Mouse (Mus musculus) mesoderm, embryonic 11.5 days (tissue): ENCODE data around the gene Nfkbid.

Experiments
- DNase-seq: peaks from one replicate; pipeline ENCODE4 v3.0.0-alpha.2; 2012; ENCODE audit warnings: low read depth, low spot score

Nfkbid gene

DNA sequence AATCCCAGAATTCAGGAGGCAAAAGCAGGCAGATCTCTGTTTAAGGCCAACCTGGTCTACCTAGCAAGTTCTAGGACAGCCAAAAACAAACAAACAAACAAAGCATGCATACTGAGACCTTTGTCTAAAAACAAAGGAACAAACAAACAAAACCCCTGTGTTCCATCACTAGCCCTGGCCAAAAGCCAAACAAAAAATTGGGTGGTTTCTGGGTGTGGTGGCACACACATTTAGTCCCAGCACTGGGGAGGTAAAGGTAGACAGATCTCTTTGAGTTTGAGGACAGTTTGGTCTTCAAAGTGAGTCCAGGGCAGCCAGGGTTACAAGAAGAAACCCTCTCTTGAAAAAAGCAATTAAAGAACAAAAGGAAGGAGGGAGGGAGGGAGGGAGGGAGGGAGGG, 7.8 kb downstream of the Nfkbid start:
- DNase-seq, result no peak

DNA sequence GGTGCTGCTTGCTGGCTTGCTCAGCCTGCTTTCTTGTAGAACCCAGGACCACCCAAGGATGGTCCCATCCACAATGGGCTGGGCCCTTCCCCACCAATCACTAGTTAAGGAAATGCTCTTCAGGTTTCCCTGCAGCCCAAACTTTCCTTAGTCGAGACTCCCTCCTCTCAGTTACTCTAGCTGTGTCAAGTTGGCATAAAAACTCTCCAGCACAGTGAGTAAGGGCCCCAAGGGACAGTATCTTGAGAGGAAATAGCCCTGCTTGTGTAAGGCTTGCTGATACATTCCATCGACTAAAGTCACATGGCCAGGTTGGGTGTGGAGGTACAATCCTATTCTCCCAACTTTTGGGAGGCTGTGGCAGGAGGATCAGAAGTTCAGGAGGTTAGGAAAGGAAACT, 8.7 kb downstream of the Nfkbid start:
- DNase-seq, result no peak

GRCm38 (mm10) chr7:30431793-30432192, 10.3 kb downstream of the Nfkbid start:
- DNase-seq, result peak; percentile 36

DNA sequence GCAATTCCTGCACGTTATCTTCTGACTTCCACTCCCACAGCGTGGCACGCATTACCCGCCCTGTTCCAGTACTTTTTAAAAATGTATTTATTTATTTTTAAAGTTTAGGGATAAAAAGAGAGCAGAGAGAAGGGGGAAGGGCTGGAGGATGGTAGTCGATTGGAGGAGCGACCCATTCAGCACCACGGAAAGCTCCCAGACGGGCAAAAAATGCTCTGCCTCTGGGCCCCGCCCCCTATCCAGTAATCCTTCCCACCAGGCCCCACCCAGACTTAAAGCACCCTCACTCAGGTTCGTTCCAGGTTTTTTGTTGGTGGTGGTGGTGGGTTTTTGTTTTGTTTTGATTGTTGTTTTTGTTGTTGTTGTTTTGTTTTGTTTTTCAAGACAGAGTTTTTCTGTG, 12.7 kb downstream of the Nfkbid start:
- DNase-seq, result peak; percentile 62

DNA sequence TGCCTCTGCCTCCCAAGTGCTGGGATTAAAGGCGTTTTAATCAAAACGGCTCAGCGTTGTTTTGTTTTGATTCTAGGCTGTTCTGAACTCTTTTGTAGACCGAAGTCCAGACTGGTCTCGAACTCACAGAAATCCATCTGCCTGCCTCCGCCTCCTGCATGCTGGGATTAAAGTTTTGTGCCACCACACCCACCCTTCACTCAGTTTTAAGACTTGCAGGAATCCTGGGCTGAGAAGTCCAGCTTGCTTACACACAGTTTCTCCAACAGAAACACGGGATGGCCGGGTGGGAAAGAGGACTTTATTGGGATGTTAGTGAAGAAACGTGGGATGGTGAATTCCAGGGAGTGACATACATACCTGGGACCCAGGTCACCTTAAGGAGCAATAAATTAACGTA, 13.2 kb downstream of the Nfkbid start:
- DNase-seq, result no peak

- DNase-seq, result no peak
Observed at GRCm38 (mm10) chr7:30435156-30435555, 13.6 kb downstream of the Nfkbid start.

GRCm38 (mm10) chr7:30436879-30437278, 15.3 kb downstream of the Nfkbid start:
- no peak for DNase-seq

DNA sequence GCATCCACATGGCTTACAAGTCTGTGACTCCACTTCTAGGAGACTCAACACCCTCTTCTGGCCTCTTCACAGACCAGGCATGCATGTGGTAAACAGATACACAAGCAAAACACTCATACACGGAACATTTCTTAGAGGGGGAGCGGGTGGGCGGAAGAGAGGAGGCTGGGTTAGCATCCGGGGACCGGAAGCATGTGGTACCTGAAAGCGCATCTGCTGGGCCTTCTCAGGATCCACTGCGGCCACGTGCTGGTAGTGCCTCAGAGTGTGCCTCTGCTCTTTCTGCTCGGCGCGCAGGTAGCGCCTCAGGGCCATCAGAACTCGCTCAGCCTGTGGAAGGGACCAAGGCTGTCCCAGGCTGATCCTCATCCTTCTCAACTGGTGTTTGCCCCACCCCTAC, 18.2 kb downstream of the Nfkbid start:
- DNase-seq, result no peak

DNA sequence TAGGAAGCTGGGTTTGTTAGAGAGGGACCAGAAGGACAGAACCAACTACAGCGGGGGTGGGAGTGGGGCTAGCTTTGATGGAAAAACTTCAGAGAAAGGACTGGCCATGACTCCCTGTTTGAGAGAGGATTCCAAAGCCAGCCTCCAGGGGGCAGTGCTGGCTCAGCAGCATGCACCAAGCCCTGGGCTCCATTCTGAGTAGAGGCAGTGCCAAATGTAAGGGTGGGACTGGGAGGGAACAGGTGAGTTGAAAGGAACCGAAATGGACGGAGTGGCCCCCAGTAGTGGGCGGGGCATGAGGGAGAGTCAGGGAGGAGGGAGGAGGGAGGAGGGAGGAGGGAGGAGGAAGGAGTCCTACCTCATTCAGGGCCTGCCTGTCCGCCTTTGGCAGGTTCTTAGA, 19.2 kb downstream of the Nfkbid start:
- peak; percentile 64 for DNase-seq

- DNase-seq, result no peak
Observed at GRCm38 (mm10) chr7:30443696-30444095, 22.2 kb downstream of the Nfkbid start.

- DNase-seq, result peak; percentile 71
Observed at GRCm38 (mm10) chr7:30444154-30444970, 22.8 kb downstream of the Nfkbid start.

GRCm38 (mm10) chr7:30444971-30445751, 23.6 kb downstream of the Nfkbid start, which contains the start of gene Aplp1:
Gene Aplp1 (minus strand): TSS chr7:30445535.
- no peak for DNase-seq

DNA sequence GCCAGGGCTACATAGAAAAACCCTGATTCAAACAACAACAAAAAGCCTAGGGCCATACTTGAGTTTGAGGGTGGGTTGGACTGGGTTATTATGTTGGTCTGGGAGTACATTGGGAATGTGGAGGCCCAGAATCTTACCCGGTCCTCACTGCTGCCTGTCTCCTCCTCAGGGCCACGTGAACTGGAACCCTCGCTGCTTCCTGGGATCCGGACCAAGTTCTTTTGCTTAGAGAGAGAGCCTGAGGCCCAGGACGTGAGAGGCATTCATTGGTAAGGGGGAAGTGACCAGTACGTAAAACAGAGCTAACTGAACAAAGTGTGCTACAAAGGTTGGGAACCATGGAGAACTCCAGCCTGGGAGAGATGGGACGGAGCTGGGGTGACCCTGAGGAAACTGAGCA, 28.7 kb downstream of the Nfkbid start:
- DNase-seq, result no peak

GRCm38 (mm10) chr7:30453327-30453726, 31.8 kb downstream of the Nfkbid start:
- DNase-seq, result no peak

GRCm38 (mm10) chr7:30453766-30454165, 32.2 kb downstream of the Nfkbid start:
- DNase-seq, result no peak

GRCm38 (mm10) chr7:30454259-30454658, 32.7 kb downstream of the Nfkbid start:
- DNase-seq, result no peak

DNA sequence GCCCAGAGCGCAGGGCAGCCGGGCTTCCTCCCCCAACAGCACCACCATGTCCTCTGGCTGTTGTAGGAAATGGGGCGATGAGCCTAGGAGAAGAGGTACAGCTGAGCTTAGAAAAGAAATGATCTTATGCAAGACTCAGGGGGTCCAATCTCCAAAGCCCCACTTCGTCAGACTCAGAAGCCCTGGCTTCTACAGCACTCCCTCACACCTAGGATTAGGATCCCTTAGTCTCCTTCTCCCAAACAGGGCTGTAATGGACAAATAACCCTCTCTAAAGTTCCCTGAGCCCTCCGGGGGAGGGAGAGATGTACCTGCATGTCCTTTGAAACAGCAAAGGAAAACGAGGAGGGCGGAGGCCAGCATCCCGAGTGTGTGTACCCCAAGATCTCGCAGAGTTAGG, 35.0 kb downstream of the Nfkbid start:
- no peak for DNase-seq

DNA sequence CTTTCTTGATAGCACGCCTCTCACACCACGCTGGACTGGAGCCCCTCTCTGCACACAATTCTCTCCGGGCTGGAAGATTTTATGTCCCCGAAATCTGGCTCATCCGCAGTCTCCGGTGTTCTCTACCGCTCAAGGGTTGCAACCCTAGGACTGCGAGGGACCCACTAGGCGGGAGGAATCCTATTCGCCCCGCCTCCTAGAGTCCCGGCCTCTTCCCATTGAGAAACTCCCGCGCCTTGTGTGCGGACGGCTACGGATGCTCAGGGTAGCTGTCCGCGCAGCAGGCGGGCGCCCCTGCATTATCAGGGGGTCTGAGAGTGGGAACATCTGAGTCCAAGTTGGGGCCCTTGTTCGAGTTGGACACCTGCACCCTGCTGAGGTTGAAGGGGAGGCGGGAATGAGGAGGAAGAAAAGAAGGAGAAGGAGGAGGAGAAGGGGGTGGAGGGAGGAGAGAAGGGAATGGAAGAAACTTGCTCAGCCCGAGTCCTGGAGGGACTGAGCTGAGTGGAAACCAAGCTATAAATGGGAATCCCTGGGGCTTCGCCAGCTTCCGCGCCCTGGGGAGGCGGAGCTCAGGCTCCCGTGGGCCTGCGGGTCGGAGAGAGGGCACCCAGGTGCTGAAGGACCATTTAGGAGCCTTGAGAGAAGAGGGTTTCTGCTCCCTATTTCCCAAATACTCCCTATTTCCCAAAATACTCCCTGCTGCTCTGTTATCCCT, 35.5 kb downstream of the Nfkbid start:
- DNase-seq, result no peak

GRCm38 (mm10) chr7:30457629-30458330, 36.2 kb downstream of the Nfkbid start, which contains the start of the genes Kirrel2 and Nphs1:
Gene Kirrel2 (minus strand): TSS chr7:30457690.
Gene Nphs1 (plus strand): TSS chr7:30458315.
- peak; percentile 75 for DNase-seq

DNA sequence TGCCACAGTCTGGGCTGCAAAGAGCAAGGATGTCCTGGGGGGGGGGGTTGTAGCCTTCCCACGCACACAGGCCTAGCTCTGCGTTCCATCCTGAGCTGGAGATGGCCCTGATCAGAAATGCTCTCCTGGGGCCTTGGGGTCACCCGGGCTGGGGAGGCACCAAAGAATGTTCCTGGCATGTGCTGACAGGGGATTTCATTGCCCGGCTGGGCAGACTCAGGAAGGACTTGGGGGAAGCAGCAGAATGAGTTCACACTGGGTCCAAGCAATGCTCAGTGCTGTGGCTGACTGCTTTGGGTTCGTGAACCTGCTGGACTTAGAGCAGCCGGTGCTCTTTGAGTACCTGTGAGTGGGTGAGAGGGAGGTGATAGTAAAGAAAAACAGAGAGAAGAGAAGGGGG, 38.0 kb downstream of the Nfkbid start:
- no peak for DNase-seq

- no peak for DNase-seq
Observed at GRCm38 (mm10) chr7:30463568-30463967, 42.0 kb downstream of the Nfkbid start.
